Mouse (Mus musculus): ENCODE results near the gene Blcap. TPM values are rescaled to one million over a fixed set of nuclear protein-coding genes. Genes with fewer than 3 reads are reported as not detected.

Gene Blcap
- polyA plus RNA-seq, 1 experiment, result 30.8 TPM

- Histone ChIP-seq H3K4me3 (ENCODE audit: low read depth, low read length) (no peak overlapping the region), H3K27ac (ENCODE audit: insufficient read depth, low read depth, low read length) (no peak overlapping the region), H3K27me3 (ENCODE audit: control insufficient read depth, insufficient read depth, low read length) (no peaks in the 10 kb centered on the region), H3K36me3 (ENCODE audit: control insufficient read depth, insufficient read depth, low read length) (peaks cover 17% of the 10 kb centered on the region), H3K4me1 (ENCODE audit: control insufficient read depth, insufficient read depth, insufficient read length, low read length) (no peaks in the 10 kb centered on the region)
- TF ChIP-seq CTCF (IDR thresholded peaks at IDR 0.05; ENCODE audit: extremely low read depth, insufficient read length, insufficient replicate concordance, low read depth, low read length) (no peak), POLR2A (IDR thresholded peaks at IDR 0.05; ENCODE audit: low read depth, low read length) (no peak)
Measured at GRCm38 (mm10) chr2:157546686-157547085, 24.4 kb downstream of the Blcap start.

DNA sequence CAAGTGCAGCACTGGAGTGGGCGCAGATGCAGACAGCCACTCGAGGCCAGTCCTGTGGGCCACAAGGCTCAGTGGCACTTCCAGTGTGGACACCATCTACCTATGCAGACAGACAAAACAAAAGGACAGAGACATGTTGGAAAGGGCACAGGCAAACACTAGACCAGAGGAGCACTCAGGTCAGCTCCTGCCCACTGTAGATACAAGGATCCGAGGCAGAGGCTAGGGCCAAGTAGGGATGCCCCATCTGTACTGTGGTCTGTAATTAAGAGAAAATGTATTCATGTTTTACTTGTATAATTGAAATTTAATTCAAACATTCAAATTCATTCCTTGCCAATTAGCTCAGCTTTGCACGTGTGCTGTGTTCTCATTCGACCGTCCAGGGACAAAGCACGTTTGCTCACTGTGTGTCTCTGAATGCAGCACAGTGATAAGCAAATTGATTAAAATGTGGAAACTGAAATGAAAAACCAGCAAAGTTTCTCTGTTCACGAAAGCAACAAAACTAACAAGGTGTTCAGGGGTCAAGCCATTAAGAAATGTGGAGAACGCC, 26.7 kb downstream of the Blcap start:
- H3K36me3 ChIP-seq (ENCODE audit: control insufficient read depth, insufficient read depth, low read length), result peaks cover 17% of the 10 kb centered on the region
- WGBS, result 89% methylated on average over 9 of the region's 9 CpGs

GRCm38 (mm10) chr2:157542415-157542814, 28.7 kb downstream of the Blcap start:
- no peak for TF ChIP-seq POLR2A (IDR thresholded peaks at IDR 0.05; ENCODE audit: low read depth, low read length)
- TF ChIP-seq CTCF (IDR thresholded peaks at IDR 0.05; ENCODE audit: extremely low read depth, insufficient read length, insufficient replicate concordance, low read depth, low read length), result no peak
- H3K4me3 ChIP-seq (ENCODE audit: low read depth, low read length), result no peak overlapping the region
- H3K36me3 ChIP-seq (ENCODE audit: control insufficient read depth, insufficient read depth, low read length), result peaks cover 8% of the 10 kb centered on the region
- H3K27me3 ChIP-seq (ENCODE audit: control insufficient read depth, insufficient read depth, low read length), result no peaks in the 10 kb centered on the region
- H3K4me1 ChIP-seq (ENCODE audit: control insufficient read depth, insufficient read depth, insufficient read length, low read length), result peaks cover 2% of the 10 kb centered on the region; the same call in 1 of the 2 replicates
- 71% methylated on average over 4 of the region's 4 CpGs for WGBS
- H3K27ac ChIP-seq (ENCODE audit: insufficient read depth, low read depth, low read length), result no peak overlapping the region

More for the DNA sequence above, 26.7 kb downstream of the Blcap start:
- Histone ChIP-seq H3K4me3 (ENCODE audit: low read depth, low read length) (no peak overlapping the region), H3K27me3 (ENCODE audit: control insufficient read depth, insufficient read depth, low read length) (no peaks in the 10 kb centered on the region), H3K27ac (ENCODE audit: insufficient read depth, low read depth, low read length) (no peak overlapping the region), H3K4me1 (ENCODE audit: control insufficient read depth, insufficient read depth, insufficient read length, low read length) (peaks cover 2% of the 10 kb centered on the region; the same call in 1 of the 2 replicates)
- TF ChIP-seq POLR2A (IDR thresholded peaks at IDR 0.05; ENCODE audit: low read depth, low read length) (no peak), CTCF (IDR thresholded peaks at IDR 0.05; ENCODE audit: extremely low read depth, insufficient read length, insufficient replicate concordance, low read depth, low read length) (no peak)

GRCm38 (mm10) chr2:157541631-157542030, 29.4 kb downstream of the Blcap start:
- no peak overlapping the region for H3K27ac ChIP-seq (ENCODE audit: insufficient read depth, low read depth, low read length)
- WGBS, result 91% methylated on average over 8 of the region's 8 CpGs
- peaks cover 8% of the 10 kb centered on the region for H3K36me3 ChIP-seq (ENCODE audit: control insufficient read depth, insufficient read depth, low read length)
- H3K4me1 ChIP-seq (ENCODE audit: control insufficient read depth, insufficient read depth, insufficient read length, low read length), result peaks cover 2% of the 10 kb centered on the region; the same call in 1 of the 2 replicates
- no peak overlapping the region for H3K4me3 ChIP-seq (ENCODE audit: low read depth, low read length)
- no peak for TF ChIP-seq CTCF (IDR thresholded peaks at IDR 0.05; ENCODE audit: extremely low read depth, insufficient read length, insufficient replicate concordance, low read depth, low read length)
- no peak for TF ChIP-seq POLR2A (IDR thresholded peaks at IDR 0.05; ENCODE audit: low read depth, low read length)
- H3K27me3 ChIP-seq (ENCODE audit: control insufficient read depth, insufficient read depth, low read length), result no peaks in the 10 kb centered on the region

DNA sequence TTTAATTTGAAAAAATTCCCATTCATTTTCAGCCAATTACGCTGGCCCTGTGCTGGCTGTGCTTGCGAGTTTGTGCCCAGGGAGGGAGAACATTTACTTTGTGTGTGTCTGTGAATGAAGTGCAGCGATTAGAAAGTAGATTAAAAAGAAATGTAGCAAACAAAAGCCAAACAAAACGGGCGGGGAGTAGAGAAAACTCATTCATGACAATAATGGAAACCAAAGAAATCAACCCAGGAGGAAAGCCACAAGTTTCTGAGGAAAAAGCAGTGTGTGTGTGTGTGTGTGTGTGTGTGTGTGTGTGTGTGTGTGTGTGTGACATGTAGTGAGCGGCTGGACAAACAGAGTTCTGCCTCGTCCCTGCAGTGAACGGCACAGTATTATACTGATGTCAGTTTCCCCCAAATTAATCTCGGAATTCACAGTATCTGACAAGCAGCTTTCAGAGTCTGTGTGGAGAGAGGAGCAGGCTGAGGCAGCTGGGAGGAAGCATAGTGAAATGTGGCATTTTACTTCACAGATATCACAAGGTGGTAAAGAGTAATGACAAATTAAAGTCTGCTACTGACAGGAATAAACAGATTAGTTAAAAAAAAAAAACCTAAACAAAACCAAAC, 30.0 kb downstream of the Blcap start:
- 78% methylated on average over 9 of the region's 9 CpGs for WGBS
- no peak overlapping the region for H3K27ac ChIP-seq (ENCODE audit: insufficient read depth, low read depth, low read length)
- TF ChIP-seq POLR2A (IDR thresholded peaks at IDR 0.05; ENCODE audit: low read depth, low read length) (no peak), CTCF (IDR thresholded peaks at IDR 0.05; ENCODE audit: extremely low read depth, insufficient read length, insufficient replicate concordance, low read depth, low read length) (no peak)
- peaks cover 8% of the 10 kb centered on the region for H3K36me3 ChIP-seq (ENCODE audit: control insufficient read depth, insufficient read depth, low read length)
- H3K4me1 ChIP-seq (ENCODE audit: control insufficient read depth, insufficient read depth, insufficient read length, low read length), result peaks cover 2% of the 10 kb centered on the region; the same call in 1 of the 2 replicates
- no peaks in the 10 kb centered on the region for H3K27me3 ChIP-seq (ENCODE audit: control insufficient read depth, insufficient read depth, low read length)
- no peak overlapping the region for H3K4me3 ChIP-seq (ENCODE audit: low read depth, low read length)

DNA sequence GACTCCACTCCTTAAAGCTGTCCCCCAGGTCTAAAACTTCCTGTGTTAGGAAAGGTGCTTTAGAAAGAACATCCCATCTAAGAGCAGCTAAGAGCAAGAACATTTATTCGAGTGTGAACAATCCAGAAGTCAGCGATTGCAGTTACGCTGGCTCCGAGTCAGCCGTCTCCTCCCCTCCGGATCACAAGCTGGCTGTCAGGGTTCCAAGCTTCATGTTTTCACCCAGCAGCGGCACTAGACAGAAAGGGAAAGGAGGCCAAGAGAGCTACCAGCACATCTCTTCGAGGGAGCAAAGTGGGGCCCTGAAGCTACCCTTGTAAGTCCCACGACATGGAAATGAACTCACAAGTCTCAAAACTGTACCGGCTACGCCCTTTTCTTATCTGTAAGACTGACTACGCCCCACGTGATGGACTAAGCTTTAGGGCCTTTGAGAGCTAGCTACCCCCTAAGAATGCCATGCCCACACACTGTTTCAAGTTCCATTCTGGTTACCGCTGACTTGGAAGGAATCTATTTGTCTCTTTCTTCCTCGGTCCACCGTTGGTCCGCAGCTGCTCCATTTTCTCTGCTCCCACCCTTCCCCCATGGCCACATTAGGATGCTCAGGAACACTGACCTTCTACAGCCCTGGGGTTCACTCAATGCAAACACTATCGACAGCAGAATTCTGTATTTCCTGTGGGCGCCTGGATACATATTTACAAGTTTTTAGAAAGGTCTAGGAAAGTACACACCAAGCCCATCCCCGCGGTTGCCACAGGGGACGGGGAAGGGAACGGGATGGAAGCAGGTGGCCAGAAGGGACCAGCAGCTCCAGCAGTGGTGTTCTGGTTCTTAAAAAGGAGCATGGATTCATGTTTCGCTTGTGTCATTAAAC, 30.8 kb downstream of the Blcap start:
- no peaks in the 10 kb centered on the region for H3K27me3 ChIP-seq (ENCODE audit: control insufficient read depth, insufficient read depth, low read length)
- WGBS, result 61% methylated on average over 24 of the region's 24 CpGs
- TF ChIP-seq CTCF (IDR thresholded peaks at IDR 0.05; ENCODE audit: extremely low read depth, insufficient read length, insufficient replicate concordance, low read depth, low read length) (no peak), POLR2A (IDR thresholded peaks at IDR 0.05; ENCODE audit: low read depth, low read length) (no peak)

DNA sequence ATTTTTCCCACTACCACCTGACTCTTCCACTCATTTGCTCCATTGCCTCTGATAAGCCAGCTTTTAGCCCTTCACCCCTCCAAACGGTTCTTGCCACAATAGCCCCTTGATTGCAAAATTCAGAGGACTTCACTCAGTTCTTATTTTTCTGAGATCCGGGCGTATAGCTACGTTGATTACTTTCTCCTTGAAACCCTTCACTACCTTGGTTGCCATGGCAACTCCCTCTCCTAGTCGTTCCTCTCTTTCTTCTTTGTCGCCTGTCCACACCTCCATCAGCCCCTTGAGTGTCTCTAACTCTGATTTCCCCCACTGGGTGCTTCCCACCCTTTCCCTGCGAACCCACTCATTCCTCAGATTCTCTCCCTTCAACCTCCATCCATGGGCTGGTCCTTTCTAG, 34.0 kb downstream of the Blcap start:
- no peaks in the 10 kb centered on the region for H3K27me3 ChIP-seq (ENCODE audit: control insufficient read depth, insufficient read depth, low read length)
- H3K4me3 ChIP-seq (ENCODE audit: low read depth, low read length), result no peak overlapping the region
- no peak overlapping the region for H3K27ac ChIP-seq (ENCODE audit: insufficient read depth, low read depth, low read length)
- peaks cover 2% of the 10 kb centered on the region; the same call in 1 of the 2 replicates for H3K4me1 ChIP-seq (ENCODE audit: control insufficient read depth, insufficient read depth, insufficient read length, low read length)
- no peaks in the 10 kb centered on the region for H3K36me3 ChIP-seq (ENCODE audit: control insufficient read depth, insufficient read depth, low read length)
- TF ChIP-seq POLR2A (IDR thresholded peaks at IDR 0.05; ENCODE audit: low read depth, low read length) (no peak), CTCF (IDR thresholded peaks at IDR 0.05; ENCODE audit: extremely low read depth, insufficient read length, insufficient replicate concordance, low read depth, low read length) (no peak)
- 23% methylated on average over 7 of the region's 7 CpGs for WGBS

More for the DNA sequence above, 30.8 kb downstream of the Blcap start:
- Histone ChIP-seq H3K36me3 (ENCODE audit: control insufficient read depth, insufficient read depth, low read length) (peaks cover 8% of the 10 kb centered on the region), H3K4me3 (ENCODE audit: low read depth, low read length) (no peak overlapping the region), H3K4me1 (ENCODE audit: control insufficient read depth, insufficient read depth, insufficient read length, low read length) (peaks cover 2% of the 10 kb centered on the region; the same call in 1 of the 2 replicates), H3K27ac (ENCODE audit: insufficient read depth, low read depth, low read length) (no peak overlapping the region)

Measured in small intestine, adult 2 months (tissue).